Mouse (Mus musculus): ENCODE measurements at regions not wholly inside any gene's neighbourhood (a gene's known extent, or its start where the extent isn't known, plus 50 kb on each side); places are given as distances from the start of the nearest gene placed in this dataset.

DNA sequence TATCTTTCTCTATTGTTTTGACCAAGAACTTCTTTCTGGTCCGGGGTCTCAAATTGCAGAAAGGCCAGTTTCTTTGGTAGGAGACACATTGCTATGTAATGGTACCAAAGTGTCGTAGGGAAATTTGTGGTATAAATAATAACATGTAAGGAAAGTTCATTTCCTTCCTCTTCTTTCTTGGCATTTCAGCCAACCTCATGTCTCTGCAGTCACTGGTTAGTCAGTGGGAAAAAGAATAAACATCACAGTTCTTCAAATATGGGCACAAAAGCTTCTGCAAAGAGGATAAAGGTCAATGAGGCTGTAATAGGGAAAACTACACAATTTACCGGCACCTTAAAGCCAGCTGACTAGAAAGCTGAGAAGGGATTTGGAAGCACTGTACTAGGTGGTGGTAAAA lies 68.5 kb upstream of the Rgs1 start:
- DNase-seq = no peak

DNA sequence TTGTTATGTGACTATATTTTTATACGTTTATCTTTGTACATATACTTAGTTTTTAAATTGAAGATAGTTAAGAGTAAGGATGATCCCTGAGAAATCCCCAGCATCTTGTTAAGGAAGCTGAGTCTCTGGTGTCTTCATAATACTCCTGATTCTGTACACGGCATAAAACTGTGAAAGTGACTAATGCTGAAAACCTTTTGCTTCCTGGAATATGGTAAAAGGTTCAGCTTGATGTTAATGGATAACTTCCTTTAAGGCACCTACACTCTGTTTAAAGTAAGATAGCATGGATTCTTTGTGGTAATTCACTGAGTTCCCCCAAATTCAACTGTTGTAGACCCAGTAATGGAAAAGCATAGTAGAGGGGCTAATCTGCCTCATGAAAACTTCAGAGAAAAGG lies 67.2 kb upstream of the Rgs1 start:
- no peak for DNase-seq

DNA sequence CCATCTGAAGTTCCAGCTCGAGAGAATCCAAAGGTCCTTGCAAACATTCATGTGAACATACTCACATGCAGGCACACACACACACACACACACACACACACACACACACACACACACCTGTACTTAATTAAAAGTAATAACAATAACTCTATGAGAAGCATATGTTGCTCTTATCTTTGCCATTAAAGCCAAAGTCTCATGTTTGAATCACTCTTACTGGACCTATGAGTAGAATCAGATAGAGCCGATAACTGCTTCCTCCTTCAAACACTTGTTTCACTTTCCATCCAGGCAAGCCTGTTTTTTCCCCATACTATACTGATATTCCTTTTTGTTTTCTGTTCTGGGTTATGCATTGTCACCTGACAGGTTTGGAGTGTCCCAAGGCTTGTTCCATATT lies 65.3 kb upstream of the Rgs1 start:
- DNase-seq = no peak

DNA sequence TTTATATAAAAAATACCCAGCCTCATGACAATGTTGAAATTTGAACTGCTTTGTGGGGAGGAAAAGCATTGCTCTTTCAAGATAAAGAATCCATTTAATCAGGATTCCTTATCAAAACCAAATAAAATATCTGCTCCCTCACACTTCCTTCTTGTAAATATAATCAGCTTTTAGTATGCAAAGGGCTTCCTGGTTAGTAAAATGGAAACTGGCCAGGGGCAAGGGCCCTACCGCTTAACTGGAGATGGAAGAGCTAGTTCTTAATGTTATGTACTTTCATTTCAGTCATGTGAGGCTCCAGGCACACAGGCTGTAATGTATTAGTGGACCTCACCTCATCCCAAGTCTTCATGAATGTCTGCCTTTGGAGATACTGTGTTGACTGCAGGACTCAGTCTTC lies 64.3 kb upstream of the Rgs1 start:
- no peak for DNase-seq

DNA sequence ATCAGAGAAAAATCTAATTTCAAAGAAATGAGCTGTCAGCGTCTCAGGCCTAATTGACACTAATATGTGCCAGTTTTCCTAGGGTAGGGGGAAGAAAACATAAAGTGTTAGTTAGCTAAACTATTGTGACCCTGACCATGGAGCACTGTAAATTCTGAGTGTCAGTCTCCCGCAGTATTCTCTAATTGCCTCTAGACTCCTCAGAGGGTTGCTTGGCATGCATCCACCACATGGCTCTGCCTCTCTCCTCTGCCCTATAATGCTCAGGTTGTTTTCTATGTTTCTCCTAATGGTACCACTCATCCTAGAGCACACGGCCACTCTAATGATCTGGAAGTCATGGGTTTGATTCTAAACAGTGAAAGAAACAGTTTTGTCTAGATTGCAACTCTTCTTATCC lies 60.9 kb upstream of the Rgs1 start:
- no peak for DNase-seq

DNA sequence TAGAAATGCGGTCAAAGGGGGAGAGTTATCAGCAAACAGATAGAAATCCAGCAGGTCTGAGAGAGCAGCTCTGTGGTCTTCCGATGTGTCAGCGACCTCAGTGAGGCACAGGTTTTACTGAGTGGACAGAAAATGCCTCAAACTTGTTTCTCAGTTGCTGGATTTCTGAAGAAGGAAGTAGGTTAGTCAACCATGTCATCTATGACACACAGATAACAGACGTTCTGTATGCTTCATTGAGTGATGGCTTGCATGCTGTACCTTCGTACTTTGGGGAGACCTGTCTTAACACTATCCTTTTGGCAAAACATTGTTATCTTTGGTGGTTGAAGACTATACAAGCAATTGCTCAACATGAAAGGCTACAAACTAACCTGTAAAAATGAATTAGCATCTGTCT lies 59.3 kb upstream of the Rgs1 start:
- no peak for DNase-seq

DNA sequence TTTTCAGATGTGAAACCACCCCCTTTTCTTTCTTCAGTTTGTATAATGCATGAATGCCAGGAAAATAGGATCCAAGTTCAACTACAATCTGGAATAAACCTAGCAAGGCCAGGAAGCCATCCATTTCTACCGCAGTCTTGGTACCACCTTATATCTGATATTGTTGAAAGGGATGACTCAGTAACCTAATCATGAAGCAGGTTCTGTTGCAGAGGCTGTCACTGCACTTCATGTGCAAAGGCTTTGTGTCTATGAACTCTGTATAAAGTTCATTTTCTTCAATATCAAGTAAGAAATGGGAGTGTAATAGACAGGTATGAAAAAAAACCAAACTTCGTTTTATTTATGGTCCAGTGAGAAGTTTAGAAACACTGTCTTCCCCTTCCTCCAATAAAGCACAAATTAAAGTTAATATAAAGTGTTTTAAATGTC lies 58.8 kb upstream of the Rgs1 start:
- no peak for DNase-seq

DNA sequence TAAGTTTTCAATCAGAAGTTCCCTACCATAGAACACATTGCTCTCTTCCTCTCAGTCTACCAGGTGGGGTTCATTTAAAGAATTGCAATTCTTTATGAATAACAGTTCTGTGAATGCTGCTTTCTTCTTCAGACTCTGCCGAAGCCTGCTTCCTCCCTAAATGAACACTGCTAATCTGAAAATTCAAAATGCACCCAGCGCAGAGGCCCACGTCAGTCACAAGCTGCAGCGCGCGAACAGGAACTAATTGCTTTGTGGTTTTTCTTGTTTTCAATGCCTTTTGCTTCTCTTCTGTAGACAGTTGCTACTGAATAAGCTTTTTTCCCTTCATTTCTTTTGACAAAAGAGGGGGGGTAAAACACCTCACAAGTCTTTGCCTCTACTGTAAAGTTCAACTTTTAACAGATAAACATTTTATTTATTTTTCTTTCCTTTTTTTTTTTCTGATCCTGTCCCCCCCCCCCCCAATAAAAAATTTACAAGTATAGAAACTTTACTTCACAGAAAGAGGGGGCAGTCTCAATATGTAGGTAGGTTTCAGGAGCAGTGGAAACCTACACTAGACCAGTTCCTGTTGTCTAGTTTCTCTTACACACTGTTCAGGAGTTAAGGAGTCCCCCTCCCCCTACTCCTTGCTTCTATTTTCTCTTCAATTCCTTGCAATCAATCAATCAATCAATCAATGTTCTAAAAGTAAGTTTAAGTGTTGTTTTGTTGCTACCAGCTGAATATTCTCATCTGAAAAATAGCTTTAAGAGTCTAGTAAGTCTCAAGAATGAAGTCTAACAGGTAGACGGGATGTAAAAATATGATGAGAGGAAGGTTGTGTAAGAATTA lies 58.2 kb upstream of the Rgs1 start:
- no peak for DNase-seq

DNA sequence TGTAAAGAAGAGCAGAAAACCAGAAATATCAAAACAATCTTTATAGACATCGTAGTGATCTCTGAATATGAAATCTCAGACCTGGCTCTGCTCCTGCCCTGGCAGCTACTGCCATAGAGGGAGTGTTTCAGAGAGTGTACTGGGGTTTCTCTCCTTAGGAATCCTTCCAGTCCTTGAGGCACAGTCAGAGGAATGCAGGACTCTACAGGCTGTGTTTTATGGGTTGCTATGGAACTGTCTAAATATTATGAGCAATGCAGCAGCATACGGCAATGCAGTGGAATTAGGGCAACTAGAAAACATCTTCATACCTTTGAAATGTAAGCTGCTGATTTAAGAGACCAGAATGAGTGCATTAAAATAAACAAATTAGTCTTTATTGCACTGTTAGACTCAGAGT lies 57.2 kb upstream of the Rgs1 start:
- peak; percentile 5 for DNase-seq

DNA sequence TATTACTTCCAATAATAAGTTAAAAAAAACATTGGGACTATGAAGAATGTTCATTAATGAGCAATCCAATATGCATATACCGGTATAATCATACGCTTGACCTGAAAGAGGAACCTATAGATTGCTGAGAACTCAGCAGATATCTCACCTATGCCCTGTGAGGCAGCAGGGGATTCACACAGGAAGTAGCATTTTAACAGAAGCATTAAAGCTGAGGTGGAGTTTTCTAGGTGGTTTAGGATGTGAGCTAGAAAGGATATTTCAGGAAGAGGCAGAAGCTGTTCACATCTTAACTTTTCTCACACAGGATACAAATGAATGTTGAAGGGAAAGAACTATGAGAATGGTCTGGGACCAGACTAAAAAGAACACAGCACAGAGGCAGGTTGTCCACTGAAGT lies 51.6 kb upstream of the Rgs1 start:
- no peak for DNase-seq

Data from adrenal gland, adult 2 months (tissue).